In the genomic region with DNA sequence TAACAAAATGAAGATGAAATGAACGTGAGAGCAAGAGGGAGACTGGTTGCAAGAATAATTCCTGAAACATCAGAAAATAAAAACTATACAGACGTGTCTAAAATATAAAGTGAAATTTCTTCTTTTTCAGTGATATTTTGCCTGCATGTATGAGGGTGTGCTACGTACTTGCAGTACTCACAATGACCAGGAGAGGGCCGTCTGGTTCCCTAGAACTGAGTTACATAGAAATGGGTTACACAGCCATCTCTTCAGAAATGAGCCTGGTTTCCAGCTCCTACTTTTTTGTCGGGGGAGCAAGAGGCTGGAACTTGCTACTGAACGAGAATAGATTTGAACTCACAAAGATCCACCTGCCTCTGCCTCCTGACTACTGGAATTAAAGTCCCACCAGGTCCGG, we compare ENCODE assay signal across 8 mouse cellular contexts. TPM values are rescaled to one million over a fixed set of nuclear protein-coding genes. Genes with fewer than 3 reads are reported as not detected.
A peak's percentile ranks its signal among the peaks of the same experiment; 100 is the strongest.
DNase-seq lines count a peak whose midpoint lies in the region.

No protein-coding gene starts in this region.

- no peak overlapping the region for H3K27ac ChIP-seq in embryonic facial prominence, embryonic 10.5 days (replicated peaks)

- peaks cover 7% of the 10 kb centered on the region; the same call in 1 of the 2 replicates for H3K27me3 ChIP-seq in embryonic facial prominence, embryonic 10.5 days (replicated peaks; ENCODE audit: low read depth, poor library complexity, severe bottlenecking)

- no peak overlapping the region for H3K4me3 ChIP-seq in embryonic facial prominence, embryonic 10.5 days

- no peaks in the 10 kb centered on the region for H3K9me3 ChIP-seq in embryonic facial prominence, embryonic 10.5 days

- intact Hi-C loops in heart, postnatal 25 days (cut with DNase I), result loop anchor here (5.0 to 10.0 kb wide), 2 partner anchors 156 to 294 kb away; a partner anchor contains a TSS
- intact Hi-C loops in heart, postnatal 14 days (cut with DNase I), result loop anchor here (10.0 kb wide), 1 partner anchor 384 kb away; no protein-coding TSS in a partner anchor

- no peaks in the 10 kb centered on the region for H3K36me3 ChIP-seq in embryonic facial prominence, embryonic 10.5 days (replicated peaks)

- no peaks in the 10 kb centered on the region for H3K4me1 ChIP-seq in embryonic facial prominence, embryonic 10.5 days

- peak; percentile 38 to 77 for DNase-seq in heart, adult 18-20 months
- no peak for DNase-seq in heart, postnatal 25 days (ENCODE audit: low spot score)
- DNase-seq in adrenal gland, postnatal 10 days, result peak; percentile 75
- peak; percentile 61 for DNase-seq in embryonic facial prominence, embryonic 10.5 days (ENCODE audit: low spot score)
- DNase-seq in heart, postnatal 14 days, result peak; percentile 59 to 72
- peak; percentile 47 for DNase-seq in left cerebral cortex, adult 11 months (ENCODE audit: low spot score)
- DNase-seq in mesoderm, embryonic 11.5 days (ENCODE audit: low read depth, low spot score), result peak; percentile 73
- DNase-seq in spleen, postnatal 4 days (ENCODE audit: low spot score in 2 of 2), result peak; percentile 59 to 84

- 28% methylated on average over 7 of the region's 7 CpGs for WGBS in embryonic facial prominence, embryonic 10.5 days

RNA-seq across cellular contexts. Expression of a gene that starts 45.2 kb away (rescaled TPM):
- total RNA-seq in heart, adult 18-20 months (2021), result not detected
- under 1 TPM in 1 of 2 experiments, not detected in 1; 0.29 TPM for total RNA-seq in heart, postnatal 25 days (2021)
- 1 to 10 TPM in 1 of 2 experiments, under 1 TPM in 1; 0.63 to 1.3 TPM for total RNA-seq in adrenal gland, postnatal 10 days (2021)
- polyA plus RNA-seq in embryonic facial prominence, embryonic 10.5 days (2016; fragmentation: Nextera tagmentation; extraction: Ambion mirVana), result 0.92 and 1.2 TPM in 2 replicates
- total RNA-seq in heart, postnatal 14 days (2021), result under 1 TPM in 1 of 2 experiments, not detected in 1; 0.12 TPM
